Mouse (Mus musculus) heart, adult 2 months (tissue): ENCODE results near the gene Dlec1.
A peak's percentile ranks its signal among the peaks of the same experiment; 100 is the strongest.

Source experiments
- CTCF ChIP-seq: fragments of 200-600 bp; IDR thresholded peaks from 2 replicates; pipeline ENCODE4 v1.8.1; 2022; ENCODE audit warnings: antibody characterized with exemption, mild to moderate bottlenecking, moderate library complexity
- POLR2A ChIP-seq: fragments of 200-500 bp; IDR thresholded peaks from 2 replicates; pipeline ENCODE4 v1.6.1; 2011; ENCODE audit warnings: mild to moderate bottlenecking, low read depth, low read length, control low read depth; ENCODE audit not compliant: insufficient read depth

- no peak for TF ChIP-seq POLR2A
- TF ChIP-seq CTCF: peak; percentile 70
Measured at GRCm38 (mm10) chr9:119107566-119107965, 5.3 kb downstream of the Dlec1 start.
